Mouse (Mus musculus): ENCODE measurements at regions not wholly inside any gene's neighbourhood (a gene's known extent, or its start where the extent isn't known, plus 50 kb on each side); places are given as distances from the start of the nearest gene placed in this dataset.
A peak's percentile ranks its signal among the peaks of the same experiment; 100 is the strongest.
"Not testable (repeated sequence)": the region's sequence is repeated elsewhere in the genome, so short reads cannot be mapped to it uniquely, and the experiment has no call there.

DNA sequence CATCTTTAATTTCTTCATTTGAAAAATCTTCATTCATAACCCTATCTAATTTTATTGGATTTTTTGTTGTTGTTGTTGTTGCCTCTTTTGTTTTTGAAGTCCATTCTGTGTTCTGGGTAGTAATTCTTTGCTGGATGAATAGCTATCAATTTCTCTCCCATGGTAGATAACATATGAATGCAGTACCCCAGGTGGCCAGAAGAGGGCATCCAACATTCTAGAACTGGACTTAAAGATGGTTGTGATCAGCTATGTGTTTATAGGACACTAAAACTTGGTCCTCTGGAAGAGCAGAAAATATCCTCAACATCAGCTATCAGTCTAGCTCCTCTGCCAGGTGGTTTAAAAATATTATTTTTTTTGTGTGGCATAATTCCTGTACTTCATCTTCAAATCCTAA lies 73.0 kb downstream of the Prl2c3 start:
- peak; percentile 11 for DNase-seq

DNA sequence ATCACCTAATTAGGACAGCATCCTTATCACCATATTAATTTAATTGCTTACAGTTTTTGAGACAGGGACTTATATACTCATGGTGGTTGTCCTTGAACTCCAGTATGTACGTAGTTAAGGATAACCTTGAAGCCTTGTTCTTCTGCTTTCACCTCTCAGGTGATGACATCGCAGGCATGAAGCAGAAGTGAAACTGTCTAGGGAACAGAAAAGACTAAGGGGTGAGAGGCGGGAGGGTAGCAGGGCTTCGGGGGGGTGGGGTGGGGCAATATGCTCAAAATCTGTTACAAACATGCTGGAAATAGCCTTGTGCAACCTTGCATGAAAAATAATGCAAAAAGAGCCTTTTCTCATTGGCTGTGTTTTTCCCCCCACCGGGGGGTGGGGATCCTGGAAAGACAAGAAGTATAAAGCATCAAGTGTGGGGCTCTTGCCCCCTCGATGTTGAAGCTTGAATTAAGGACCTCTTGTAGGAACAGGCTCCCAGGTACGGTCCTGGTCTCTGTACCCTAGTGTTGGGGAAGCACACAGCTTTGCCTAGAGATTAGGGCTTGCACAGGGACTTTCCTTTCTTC lies 81.8 kb downstream of the Prl2c3 start:
- DNase-seq: not testable (repeated sequence)

GRCm38 (mm10) chr13:12711471-12712273 lies 88.2 kb downstream of the Prl2c3 start:
- DNase-seq: no peak

GRCm38 (mm10) chr13:12702804-12703612 lies 96.9 kb downstream of the Prl2c3 start:
- DNase-seq: peak; percentile 10

DNA sequence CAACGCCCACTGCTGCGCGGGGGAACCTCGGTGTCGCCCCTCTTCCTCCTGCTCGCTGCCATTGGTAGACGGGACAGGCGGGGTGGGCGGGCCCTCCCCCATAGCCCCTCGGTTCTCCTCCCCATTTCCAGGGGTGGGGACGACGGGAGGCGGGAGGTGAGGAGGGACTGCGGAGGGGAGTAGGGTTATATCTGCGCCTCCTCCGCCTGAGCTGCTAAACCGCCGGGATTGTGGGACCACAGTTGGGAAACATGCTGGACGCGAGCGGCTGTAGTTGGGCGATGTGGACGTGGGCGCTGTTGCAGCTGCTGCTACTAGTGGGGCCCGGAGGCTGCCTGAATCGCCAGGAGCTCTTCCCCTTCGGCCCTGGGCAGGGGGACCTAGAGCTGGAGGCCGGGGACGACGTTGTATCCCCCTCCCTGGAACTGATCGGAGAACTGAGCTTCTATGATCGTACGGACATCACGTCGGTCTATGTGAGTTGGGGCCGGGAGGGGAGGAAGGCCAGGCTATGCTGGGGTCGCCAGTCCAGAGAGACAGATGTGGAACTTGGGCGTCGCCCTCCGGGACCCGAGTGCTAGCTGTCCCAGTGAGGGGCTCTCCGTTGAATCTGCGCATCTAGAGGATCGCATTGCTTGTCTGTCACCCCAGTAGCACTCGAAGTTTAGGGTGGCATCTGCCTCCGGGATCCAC lies 97.6 kb downstream of the Prl2c3 start:
- DNase-seq: peak; percentile 18

DNA sequence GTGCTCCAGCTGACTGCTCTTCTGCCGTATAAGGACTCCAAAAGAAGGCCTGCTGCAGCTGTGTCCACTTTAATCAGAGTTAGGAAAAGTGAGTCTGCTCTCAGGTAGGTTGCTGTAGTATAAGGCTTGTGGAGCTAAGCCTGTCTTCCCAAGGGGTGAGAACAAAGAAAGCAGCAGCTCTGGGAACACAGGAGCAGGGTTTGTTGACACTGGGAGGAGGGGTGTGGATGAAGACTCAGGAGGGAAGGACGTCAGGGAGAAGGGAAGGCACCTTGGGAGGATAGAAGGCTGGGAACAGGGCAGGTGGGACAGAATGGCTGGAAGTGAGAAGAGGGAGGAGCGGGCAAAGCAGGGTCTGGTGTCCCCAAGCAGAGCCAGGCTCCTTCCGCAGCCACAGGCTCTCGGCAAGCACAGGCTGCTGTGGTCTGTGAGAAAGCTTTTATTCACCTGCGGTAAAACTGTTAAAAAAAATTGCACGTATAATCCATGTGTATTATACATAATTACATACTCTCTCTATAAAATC lies 106.2 kb downstream of the Prl2c3 start:
- not testable (repeated sequence) for DNase-seq

DNA sequence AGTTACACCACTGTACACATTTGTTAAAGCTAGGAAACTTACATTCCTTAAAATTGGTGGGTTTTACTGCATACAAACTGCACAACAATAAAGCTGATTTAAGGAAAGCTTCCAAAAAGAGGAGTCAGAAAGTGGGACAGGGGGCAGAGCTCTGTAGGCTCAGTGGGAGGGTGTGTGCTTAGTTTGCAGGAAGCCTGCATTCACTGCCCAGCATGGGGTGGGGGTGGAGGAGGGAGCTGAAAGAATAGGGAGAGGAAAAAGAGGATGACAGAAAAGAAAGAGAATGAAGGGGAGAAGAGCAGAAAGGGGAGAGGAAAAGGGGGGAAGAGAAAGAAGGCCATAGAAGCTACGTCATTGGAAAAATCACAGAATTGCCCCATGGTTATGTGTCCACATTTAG lies 111.1 kb downstream of the Prl2c3 start:
- DNase-seq: not testable (repeated sequence)

DNA sequence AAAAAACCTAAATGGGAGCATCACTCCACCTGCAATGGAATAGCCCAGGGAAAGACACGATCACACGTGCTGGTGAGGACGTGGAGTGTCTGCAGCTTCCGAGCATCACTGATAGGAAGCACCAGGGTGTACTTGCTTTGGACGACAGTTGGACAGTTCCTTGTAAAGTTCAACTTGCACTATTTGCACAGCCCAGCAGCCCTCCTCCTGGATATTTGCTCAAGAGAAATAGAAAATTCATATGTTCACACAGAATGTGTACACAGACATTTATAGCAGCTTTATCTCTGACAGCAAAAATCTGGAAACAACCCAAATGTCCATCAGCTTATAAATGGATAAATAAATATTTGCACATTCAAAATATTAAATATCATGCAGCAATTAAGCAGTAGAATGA lies 111.7 kb downstream of the Prl2c3 start:
- not testable (repeated sequence) for DNase-seq

DNA sequence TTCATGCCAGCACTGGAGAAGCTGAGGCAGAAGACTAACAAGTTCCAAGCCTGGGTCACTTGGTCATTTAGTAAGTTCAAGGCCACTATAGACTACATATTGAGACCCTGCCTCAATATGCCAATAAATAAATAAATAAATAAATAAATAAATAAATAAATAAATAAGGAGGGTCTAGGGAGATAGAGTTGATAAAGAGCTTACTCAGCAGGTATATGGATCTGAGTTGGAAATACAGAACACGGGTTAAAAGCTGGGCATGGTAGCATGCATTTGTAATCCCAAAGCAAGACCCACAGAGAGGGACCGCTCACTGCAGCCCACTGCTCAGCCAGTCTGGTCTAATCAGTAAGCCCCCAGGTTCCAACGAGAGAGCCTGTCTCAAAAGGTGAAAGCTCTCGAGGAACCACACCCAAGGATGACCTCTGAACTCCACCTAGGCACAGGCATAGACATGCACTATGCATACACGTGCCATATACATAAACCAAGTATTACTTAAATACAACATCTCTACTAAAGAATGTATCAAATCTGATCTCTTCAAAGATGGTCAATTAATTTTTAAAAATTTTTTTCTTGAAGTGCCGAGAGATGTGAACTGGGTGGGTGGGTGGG lies 115.4 kb downstream of the Ero1lb start:
- DNase-seq: not testable (repeated sequence)

GRCm38 (mm10) chr13:12680283-12680953 lies 114.7 kb downstream of the Ero1lb start:
- peak; percentile 32 for DNase-seq

DNA sequence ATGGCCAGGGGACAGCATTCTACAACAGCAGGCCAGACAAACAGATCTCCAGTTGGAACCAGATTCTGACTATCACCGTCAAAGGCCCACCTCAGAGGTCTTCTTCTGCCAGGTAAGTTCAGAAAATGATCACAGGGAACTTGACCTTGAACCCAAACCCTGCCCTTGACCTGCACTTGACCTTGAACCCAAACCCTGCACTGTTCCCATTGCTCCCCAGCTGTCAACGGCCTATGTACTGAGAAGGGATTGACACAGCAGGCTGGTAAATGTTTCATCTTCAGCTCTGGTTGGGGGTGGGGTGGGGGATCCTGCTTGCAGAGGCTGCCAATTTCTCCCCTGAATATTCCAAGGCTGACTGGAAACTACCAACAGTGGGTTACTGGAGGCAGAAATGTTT lies 111.7 kb downstream of the Ero1lb start:
- DNase-seq: no peak

DNA sequence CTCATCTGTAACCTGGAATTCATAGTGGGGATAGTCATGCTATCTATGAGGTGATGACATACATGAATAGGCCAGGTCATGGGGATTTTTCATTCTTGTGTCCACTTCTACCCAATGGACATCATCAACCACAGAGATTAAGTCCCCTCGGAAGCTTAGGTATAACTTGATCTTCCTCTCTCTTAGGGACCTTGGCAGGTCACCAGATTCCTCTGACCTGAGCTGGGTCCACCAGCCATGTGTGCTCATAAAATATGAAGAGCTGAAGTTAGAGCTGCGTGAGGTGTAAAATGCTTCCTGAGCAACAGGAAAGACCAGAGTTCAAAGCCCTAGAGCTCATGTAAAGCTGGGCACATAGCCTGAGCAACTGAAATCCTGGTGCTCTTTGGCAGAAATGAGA lies 105.3 kb downstream of the Ero1lb start:
- not testable (repeated sequence) for DNase-seq

DNA sequence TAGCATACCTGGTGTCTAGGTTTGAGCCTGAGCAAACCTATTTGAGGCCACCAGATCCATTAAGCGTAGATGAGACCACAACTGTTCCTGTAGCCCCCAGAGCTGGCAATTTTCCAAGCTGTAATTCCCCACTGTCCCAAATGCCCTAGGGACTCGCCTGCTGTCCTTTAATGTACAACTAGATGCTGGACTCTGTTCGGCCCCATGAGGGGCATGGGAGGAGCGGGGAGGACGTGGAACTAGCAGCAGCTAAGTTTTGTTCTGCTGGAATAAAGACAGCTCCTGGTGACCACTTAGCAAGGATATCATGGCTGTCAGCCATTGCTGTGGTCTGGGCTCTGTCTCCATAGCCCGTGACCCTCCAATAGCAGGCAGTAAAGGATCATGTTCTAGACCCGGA lies 103.1 kb downstream of the Ero1lb start:
- not testable (repeated sequence) for DNase-seq

- DNase-seq: not testable (repeated sequence)
Observed at GRCm38 (mm10) chr13:12667727-12668665, 102.3 kb downstream of the Ero1lb start.

DNA sequence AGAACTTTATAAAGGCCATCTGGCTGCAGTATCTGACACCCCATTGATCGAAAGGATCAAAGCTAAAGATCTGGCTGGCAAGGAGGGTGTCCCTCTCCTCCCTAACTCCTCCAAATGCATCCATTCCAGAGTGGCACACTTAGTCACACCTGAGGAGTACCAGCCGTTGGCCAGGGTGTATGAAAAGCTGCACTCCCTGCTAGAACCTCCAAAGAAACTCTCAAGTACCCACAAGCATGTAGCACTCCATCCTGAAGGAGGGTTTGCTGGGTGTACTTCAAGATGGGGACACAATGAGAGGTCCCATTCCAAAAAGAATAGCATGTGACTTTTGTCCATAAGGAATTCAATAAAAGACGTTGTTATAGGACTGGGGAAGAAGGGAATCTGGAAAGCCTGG lies 100.4 kb downstream of the Ero1lb start:
- not testable (repeated sequence) for DNase-seq

Data from gastrocnemius, postnatal 10 days (tissue).